Mouse (Mus musculus): Measurements from ENCODE around the gene Ewsr1.

Gene Ewsr1

DNA sequence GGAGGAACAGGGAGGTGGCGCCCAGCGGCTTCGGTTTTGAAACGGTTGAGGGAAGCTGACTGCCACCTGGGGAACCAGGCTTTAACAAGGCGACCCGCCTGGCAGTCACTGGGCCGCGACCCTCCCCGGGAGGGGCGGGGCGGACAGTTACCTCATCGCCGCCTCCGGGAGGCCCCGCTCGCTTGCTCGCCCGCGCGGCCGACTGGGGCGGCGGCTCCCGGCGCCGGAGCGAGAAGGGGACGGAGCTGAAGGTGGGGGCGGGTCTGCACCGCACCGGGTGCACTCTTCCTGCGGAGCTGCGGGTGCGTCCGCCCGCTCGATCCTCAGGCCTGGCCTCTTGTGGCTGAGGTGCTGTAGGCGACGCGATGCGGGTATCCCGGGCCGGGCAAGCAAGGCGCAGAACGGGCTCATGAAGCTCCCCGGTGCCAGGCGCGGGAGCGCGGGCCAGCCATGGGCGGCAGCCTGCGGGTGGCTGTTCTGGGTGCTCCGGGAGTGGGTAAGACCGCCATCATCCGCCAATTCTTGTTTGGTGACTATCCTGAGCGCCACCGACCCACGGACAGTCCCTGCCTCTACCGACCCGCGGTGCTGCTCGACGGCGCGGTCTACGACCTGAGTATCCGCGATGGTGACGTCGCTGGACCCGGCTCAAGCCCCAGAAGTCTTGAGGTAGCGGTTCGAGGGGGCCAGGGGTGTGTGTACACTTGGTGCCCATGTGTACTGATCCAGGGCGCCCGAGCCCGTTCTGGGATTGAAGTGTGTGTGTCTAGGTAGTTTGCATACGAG, 41.0 kb downstream of the Ewsr1 start, which contains the start of gene Rasl10a:
Gene Rasl10a, plus strand, starts transcription at position 273 of the 786 bp plus-strand sequence.
- no peak for DNase-seq (ENCODE audit: low spot score)

- no peak for DNase-seq (ENCODE audit: low spot score)
Measured at GRCm38 (mm10) chr11:5057541-5057855, 41.6 kb downstream of the Ewsr1 start.

- no peak for DNase-seq (ENCODE audit: low spot score)
Measured at GRCm38 (mm10) chr11:5057064-5057463, 42.0 kb downstream of the Ewsr1 start.

DNA sequence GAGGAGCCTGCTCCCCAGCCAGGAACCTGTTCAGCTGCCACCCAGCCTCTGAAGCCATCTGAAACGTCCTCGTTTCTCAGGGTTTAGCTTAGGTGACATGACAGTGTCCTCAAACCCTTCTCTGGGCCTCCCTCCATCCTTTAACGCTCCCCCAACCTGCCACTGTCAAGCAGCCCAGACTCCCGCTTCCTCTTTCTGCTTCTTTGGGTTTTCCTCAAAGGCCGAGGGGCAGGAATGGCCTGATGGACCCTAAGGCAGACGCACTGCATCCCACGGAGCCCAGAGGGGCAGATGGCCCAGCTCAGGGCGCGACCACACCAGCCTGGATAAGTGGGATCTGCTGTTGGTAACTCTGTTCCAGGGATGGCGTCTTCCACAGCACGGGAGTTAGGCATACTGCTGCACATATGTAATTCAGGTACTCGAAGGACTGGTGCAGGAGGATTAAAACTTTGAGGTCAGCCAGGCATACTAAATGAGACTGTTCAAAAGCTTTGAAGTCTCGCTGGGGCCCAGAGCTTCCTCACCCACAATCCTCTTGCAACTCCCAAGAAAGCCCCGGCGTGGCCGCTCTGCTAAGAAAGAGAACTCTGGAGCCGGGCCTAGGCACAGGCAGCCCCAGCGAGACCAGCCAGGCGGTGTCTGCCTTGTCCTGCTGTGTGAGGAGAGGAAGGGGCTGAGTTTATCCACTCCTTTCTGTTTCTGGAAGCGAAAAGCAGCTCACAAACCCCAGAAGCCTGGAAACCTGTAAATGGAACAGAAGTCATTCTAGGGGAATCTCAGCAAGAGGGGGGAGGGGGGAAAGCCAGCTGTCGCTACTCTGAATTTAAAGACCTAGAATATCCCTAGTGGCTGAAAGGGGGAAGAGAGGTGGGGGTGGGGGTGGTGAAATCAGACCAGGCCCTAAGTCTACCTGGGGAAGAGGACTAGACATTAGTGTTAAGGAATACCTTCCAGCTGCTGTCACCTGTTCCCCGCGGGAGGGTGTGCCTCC, 42.8 kb downstream of the Ewsr1 start:
- DNase-seq (ENCODE audit: low spot score), result no peak

DNA sequence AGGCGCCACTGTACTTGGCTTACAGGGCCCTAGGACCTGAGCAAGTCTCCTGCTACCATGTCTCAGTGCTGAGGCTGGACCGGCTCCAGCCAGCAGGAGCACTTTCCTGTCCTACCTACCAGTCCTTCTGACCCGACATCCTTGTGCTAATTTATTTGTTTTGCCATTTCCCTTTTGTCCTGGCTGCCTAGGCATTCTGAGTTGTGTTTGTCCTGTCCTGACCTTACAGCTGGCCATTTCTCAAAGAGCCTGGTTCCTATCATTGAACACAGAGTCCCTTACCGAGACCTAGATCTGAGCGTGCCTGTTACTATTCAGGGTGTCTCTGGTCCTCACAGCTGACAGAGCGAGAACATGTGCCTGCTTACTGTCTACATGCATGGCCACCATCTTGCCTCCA, 44.2 kb downstream of the Ewsr1 start:
- no peak for DNase-seq (ENCODE audit: low spot score)

DNA sequence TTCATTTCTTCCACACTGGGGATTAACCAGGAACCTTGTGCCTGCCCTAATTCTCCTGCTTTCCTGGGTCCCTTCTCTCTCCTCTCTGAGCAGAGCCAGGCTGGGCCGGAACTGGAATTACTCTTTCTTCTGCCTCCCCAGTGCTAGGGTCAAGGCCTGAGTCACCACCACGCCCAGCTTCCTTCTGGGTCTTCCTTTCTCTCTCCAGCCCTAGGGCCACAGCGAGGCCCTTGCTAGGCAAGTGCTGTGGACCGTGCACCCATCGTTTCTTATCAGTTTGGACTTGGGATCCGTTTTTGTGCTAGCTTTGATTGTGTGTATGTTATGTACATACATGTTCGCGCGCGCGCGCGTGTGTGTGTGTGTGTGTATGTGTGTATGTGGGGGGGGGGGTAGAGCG, 44.9 kb downstream of the Ewsr1 start:
- no peak for DNase-seq (ENCODE audit: low spot score)

DNA sequence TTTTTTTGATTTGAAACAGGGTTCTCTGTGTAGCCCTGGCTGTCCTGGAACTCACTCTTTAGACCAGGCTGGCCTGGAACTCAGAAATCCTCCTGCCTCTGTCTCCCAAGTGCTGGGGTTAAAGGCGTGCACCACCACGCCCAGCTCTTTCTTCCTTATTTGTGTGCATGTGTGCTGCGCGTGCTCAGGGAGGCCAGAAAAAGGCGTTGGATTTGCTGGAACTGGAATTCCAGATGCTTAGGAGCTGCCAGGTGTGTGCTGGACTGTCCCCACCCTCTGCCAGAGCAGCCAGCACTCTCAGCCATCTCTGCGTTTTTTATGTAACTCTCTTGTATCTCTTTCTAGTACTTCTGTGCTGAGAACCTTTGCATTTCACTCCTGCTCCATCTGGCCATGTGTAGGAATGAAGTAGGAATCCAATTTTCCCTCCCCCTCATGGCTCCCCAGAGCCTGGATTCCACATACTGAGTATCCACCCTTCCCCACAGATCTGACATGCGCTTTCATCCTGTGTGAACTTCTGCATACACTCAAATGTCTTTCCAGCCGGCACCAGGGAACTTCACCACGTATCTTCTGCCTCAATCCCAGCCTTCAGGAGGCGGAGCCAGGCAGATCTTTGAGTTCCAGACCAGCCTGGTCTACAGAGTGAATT, 46.7 kb downstream of the Ewsr1 start:
- no peak for DNase-seq (ENCODE audit: low spot score)

GRCm38 (mm10) chr11:5051629-5052028, 47.4 kb downstream of the Ewsr1 start:
- DNase-seq (ENCODE audit: low spot score), result no peak

GRCm38 (mm10) chr11:5046321-5046926, 52.6 kb downstream of the Ewsr1 start:
- no peak for DNase-seq (ENCODE audit: low spot score)

- DNase-seq (ENCODE audit: low spot score), result no peak
Measured at GRCm38 (mm10) chr11:5042645-5043381, 56.3 kb downstream of the Ewsr1 start.

GRCm38 (mm10) chr11:5041144-5041780, 57.8 kb downstream of the Ewsr1 start:
- DNase-seq (ENCODE audit: low spot score), result no peak

DNA sequence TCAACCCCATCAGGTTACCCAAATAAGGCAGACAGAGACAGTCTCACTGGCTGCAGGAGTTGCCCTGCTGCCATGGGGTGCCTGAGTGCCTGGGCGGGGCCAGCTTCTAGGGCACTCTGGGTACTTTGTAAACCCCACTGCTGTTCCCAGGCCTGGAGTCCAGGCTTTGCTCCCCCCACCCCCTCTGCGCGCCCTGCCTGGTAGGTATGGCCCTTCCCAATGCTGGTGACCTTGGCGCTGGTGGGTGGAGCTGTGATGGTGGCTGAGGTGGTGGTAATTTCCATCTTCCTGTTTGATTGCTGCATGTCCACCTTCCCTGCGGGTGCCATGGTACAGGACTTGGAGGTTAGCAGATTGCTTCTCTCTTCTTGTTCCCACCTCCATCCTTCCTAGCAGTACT, 58.5 kb downstream of the Ewsr1 start:
- DNase-seq (ENCODE audit: low spot score), result no peak

- DNase-seq (ENCODE audit: low spot score), result no peak
Measured at GRCm38 (mm10) chr11:5037146-5037854, 61.8 kb downstream of the Ewsr1 start.

DNA sequence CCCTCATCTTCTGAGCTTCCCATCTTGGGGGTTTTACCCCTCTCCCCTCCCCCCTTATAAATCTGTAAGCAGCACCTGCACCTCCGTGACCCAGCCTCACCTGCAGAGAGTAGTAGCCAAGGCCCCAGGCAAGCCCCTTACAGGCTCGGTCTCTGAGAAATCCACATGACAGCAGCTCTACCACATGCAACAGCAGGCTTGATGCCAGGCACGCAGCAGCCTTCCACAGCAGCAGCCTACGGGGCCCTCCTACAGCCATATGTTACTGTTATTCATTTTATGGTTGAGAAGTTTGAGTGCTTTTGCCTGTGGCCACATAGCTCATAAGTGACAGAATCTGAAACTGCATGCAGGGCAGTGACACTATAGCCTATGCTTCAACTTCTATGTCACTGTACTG, 63.6 kb downstream of the Ewsr1 start:
- DNase-seq (ENCODE audit: low spot score), result no peak

- no peak for DNase-seq (ENCODE audit: low spot score)
Measured at GRCm38 (mm10) chr11:5033136-5033535, 65.9 kb downstream of the Ewsr1 start.

DNA sequence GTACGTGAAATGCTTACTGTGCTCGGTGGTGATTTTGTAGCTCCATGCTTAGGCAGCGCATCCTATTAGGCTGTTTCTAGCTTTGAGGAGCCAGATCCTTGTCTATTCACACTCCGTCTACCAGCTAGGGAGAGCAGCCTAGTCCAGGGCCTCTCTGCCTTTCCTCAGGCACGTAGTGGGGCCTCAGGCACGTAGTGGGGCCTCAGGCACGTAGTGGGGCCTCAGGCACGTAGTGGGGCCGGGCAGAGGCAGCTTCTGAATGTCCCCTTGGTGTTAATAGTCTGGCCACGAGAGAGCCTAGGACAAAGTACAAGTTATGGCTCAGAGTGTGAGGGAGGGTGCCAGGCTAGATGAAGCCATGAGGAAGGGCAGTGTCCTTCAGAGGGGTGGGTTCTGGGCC, 66.4 kb downstream of the Ewsr1 start:
- DNase-seq (ENCODE audit: low spot score), result no peak

- DNase-seq (ENCODE audit: low spot score), result no peak
Measured at GRCm38 (mm10) chr11:5028228-5028627, 70.8 kb downstream of the Ewsr1 start.

GRCm38 (mm10) chr11:5025108-5025507, 74.0 kb downstream of the Ewsr1 start:
- DNase-seq (ENCODE audit: low spot score), result no peak
